Mouse (Mus musculus): ENCODE measurements around the gene Ruvbl2.
A peak's percentile ranks its signal among the peaks of the same experiment; 100 is the strongest.
"Not testable (repeated sequence)": the region's sequence is repeated elsewhere in the genome, so short reads cannot be mapped to it uniquely, and the experiment has no call there.

The Ruvbl2 gene

GRCm38 (mm10) chr7:45437521-45438276, at the start of gene Ruvbl2:
Ruvbl2 (minus strand) TSS chr7:45438096.
- no peak for DNase-seq (ENCODE audit: low read depth, low spot score)

GRCm38 (mm10) chr7:45486761-45487415, 49.0 kb upstream of the Ruvbl2 start, which contains the start of gene Gm45808:
Gm45808 (minus strand) TSS chr7:45486811.
- no peak for DNase-seq (ENCODE audit: low read depth, low spot score)

- no peak for DNase-seq (ENCODE audit: low read depth, low spot score)
Observed at GRCm38 (mm10) chr7:45486158-45486557, 48.3 kb upstream of the Ruvbl2 start.

- DNase-seq (ENCODE audit: low read depth, low spot score) = not testable (repeated sequence)
Observed at GRCm38 (mm10) chr7:45484985-45485384, 47.1 kb upstream of the Ruvbl2 start.

GRCm38 (mm10) chr7:45482166-45482565, 44.3 kb upstream of the Ruvbl2 start:
- DNase-seq (ENCODE audit: low read depth, low spot score) = no peak

GRCm38 (mm10) chr7:45481374-45481927, 43.6 kb upstream of the Ruvbl2 start, which contains the start of gene Tulp2:
Tulp2 (plus strand) TSS chr7:45481877.
- no peak for DNase-seq (ENCODE audit: low read depth, low spot score)

GRCm38 (mm10) chr7:45480310-45480709, 42.4 kb upstream of the Ruvbl2 start:
- not testable (repeated sequence) for DNase-seq (ENCODE audit: low read depth, low spot score)

GRCm38 (mm10) chr7:45478774-45479173, 40.9 kb upstream of the Ruvbl2 start:
- DNase-seq (ENCODE audit: low read depth, low spot score) = no peak

GRCm38 (mm10) chr7:45477003-45477402, 39.1 kb upstream of the Ruvbl2 start:
- no peak for DNase-seq (ENCODE audit: low read depth, low spot score)

- DNase-seq (ENCODE audit: low read depth, low spot score) = no peak
Observed at GRCm38 (mm10) chr7:45476453-45476852, 38.6 kb upstream of the Ruvbl2 start.

GRCm38 (mm10) chr7:45475291-45475969, 37.5 kb upstream of the Ruvbl2 start:
- DNase-seq (ENCODE audit: low read depth, low spot score) = no peak

GRCm38 (mm10) chr7:45470869-45471268, 33.0 kb upstream of the Ruvbl2 start:
- no peak for DNase-seq (ENCODE audit: low read depth, low spot score)

- DNase-seq (ENCODE audit: low read depth, low spot score) = no peak
Observed at GRCm38 (mm10) chr7:45467090-45467670, 29.3 kb upstream of the Ruvbl2 start.

GRCm38 (mm10) chr7:45466283-45467089, 28.6 kb upstream of the Ruvbl2 start, which contains the start of gene Bax:
Bax (minus strand) TSS chr7:45466898.
- peak; percentile 96 for DNase-seq (ENCODE audit: low read depth, low spot score)

- no peak for DNase-seq (ENCODE audit: low read depth, low spot score)
Observed at GRCm38 (mm10) chr7:45465549-45465948, 27.7 kb upstream of the Ruvbl2 start.

- DNase-seq (ENCODE audit: low read depth, low spot score) = no peak
Observed at GRCm38 (mm10) chr7:45465112-45465511, 27.2 kb upstream of the Ruvbl2 start.

GRCm38 (mm10) chr7:45463987-45464778, 26.3 kb upstream of the Ruvbl2 start:
- no peak for DNase-seq (ENCODE audit: low read depth, low spot score)

- DNase-seq (ENCODE audit: low read depth, low spot score) = not testable (repeated sequence)
Observed at GRCm38 (mm10) chr7:45462868-45463267, 25.0 kb upstream of the Ruvbl2 start.

- DNase-seq (ENCODE audit: low read depth, low spot score) = no peak
Observed at GRCm38 (mm10) chr7:45462325-45462724, 24.4 kb upstream of the Ruvbl2 start.

- DNase-seq (ENCODE audit: low read depth, low spot score) = no peak
Observed at GRCm38 (mm10) chr7:45461781-45462180, 23.9 kb upstream of the Ruvbl2 start.

Data from retina, adult 2 months (tissue).